Mouse (Mus musculus) megakaryocyte-erythroid progenitor cell, adult 5-6 weeks (primary cell): Measurements from ENCODE around the gene Sh3glb1. TPM values are rescaled to one million over a fixed set of nuclear protein-coding genes. Genes with fewer than 3 reads are reported as not detected.
A peak's percentile ranks its signal among the peaks of the same experiment; 100 is the strongest.

Source experiments
- ATAC-seq: replicated peaks from 2 replicates; pipeline ENCODE4 v1.8.0; 2016; ENCODE audit warnings: mild to moderate bottlenecking, inconsistent platforms; ENCODE audit not compliant: severe bottlenecking, poor library complexity, low FRiP score, low TSS enrichment
- total RNA-seq, 2 experiments: library from RNA; stranded (forward) in 1 of 2; stranded (reverse) in 1 of 2; fragments of 200-1000, 215-1000 nt in 1 of 2; fragments of >200 nt in 1 of 2; fragmentation: Nextera tagmentation in 1 of 2; gene quantifications; 2 replicates each; pipeline ENCODE4 v1.2.3; 2014 to 2017

Gene Sh3glb1
- total RNA-seq, 2 experiments from 2014 or later = 48.6 to 113 TPM

DNA sequence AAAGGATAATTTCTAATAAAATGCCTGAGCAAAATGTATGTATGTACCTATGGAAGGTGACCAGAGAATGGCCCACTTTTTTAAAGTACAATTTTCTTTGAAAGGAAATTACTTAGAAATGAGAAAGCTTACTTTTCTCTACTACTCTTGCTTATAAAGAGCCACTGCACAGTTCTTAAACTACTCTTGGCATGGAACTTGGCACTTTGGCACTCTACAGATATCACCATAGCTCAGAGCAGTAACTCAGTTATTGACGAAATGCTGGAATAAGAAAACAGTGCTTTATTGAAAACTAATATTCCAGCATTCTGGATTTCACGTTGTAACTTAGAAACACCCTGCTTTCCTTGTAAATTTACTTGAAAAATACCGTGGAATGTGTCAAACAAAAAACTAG, 3.0 kb downstream of the Sh3glb1 start:
- no peak for ATAC-seq

DNA sequence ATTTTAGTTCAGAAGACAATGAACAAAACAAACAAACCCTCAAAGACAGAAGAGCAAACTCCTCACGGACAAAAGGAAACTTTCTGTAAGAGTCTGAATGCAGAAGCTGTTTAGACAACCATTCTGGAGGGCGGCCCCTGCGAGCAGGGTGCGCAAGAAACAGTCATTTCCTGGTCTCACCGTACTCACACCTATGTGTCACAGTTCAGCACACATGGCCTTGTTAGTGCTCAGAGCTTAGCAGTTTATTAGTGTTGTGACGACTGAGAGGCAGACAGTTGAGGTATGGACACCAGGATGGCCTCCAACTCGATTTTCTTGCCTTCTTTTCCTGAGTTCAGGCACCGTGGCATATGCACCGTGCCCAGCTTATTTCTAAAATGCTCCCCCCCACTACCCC, 4.2 kb downstream of the Sh3glb1 start:
- no peak for ATAC-seq

DNA sequence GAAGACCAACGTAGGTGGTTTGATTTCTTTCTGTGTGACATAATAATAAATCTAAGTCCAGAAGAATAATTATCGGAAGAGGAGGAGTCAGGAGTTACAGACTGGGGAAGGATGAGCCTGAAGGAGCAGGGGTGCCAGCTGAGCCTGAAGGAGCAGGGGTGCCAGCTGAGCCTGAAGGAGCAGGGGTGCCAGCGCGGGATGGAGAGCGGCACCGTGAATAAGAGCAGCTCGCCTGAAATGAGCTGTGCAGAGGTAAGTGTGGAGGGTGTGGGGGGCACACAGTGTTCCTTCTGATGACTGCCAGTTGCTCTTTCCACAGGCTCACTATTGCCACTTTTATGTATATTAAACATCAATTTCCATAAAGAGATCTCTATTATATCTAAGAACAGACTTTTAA, 5.1 kb downstream of the Sh3glb1 start:
- no peak for ATAC-seq

GRCm38 (mm10) chr3:144714606-144715005, 5.5 kb downstream of the Sh3glb1 start:
- no peak for ATAC-seq

DNA sequence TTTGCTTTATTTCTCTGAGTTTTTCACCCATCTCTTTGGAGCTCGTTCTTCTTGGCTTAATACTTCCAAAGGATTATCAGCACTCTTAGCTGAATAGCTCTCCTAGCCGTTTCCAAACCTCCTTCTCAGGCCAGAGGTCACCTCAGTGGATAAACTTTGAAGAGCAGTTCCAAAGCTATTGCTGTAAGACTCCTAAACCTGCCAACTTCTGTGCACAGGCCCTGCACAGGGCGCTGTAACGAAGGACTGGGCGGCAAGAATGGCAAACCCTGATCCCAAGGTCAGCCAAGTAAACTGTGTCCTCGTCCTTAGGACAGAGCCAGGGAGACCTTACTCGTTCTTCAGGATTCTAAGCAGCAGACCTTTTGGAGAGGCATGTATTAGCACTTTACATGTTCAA, 6.0 kb downstream of the Sh3glb1 start:
- ATAC-seq = no peak

DNA sequence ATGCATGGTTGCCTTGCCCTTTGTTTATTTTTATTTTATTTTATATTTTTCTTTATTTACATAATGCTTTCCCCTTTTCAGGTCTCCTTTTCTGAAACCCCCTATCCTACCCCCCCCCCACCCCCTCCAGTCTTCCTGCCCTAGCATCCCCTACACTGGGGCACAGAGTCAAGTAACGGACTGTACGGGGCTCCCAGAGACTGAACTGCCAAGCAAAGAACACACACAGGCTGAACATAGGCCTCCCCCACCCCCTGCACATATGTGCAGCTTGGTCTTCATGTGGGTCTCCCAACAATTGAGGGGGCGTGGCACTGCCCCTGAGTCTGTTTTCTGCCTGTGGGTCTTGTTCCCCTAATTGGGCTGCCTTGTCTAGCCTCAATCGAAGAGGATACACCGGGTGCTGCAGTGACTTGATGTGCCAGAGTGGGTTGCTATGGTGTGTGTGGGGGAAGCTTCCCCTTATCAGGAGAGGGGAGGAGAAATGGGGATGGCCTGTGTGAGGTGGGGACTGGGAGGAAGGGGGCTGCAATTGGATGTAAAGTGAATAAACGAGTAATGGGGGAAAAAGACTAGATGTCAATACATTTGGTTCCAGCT, 8.4 kb downstream of the Sh3glb1 start:
- ATAC-seq = no peak

DNA sequence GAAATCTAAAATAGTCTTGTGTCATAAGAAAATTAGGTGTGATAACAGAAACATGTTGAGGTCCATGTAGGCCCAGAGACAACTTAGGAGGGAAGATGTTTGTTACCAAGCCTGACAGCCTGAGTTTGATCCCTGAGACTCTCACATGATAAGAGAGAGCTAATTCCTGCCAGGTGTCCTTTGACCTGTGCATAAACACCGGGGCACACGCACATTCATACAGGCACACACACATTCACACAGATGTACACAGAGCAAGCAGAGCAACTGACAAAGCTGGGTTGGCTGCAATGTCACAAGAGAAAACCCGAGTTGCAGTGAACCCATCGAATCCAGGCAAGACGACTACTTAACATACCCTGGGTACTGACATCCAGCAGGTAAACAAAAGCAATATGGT, 11.5 kb downstream of the Sh3glb1 start:
- ATAC-seq = no peak

GRCm38 (mm10) chr3:144703959-144704358, 16.2 kb downstream of the Sh3glb1 start:
- ATAC-seq = peak; percentile 87

DNA sequence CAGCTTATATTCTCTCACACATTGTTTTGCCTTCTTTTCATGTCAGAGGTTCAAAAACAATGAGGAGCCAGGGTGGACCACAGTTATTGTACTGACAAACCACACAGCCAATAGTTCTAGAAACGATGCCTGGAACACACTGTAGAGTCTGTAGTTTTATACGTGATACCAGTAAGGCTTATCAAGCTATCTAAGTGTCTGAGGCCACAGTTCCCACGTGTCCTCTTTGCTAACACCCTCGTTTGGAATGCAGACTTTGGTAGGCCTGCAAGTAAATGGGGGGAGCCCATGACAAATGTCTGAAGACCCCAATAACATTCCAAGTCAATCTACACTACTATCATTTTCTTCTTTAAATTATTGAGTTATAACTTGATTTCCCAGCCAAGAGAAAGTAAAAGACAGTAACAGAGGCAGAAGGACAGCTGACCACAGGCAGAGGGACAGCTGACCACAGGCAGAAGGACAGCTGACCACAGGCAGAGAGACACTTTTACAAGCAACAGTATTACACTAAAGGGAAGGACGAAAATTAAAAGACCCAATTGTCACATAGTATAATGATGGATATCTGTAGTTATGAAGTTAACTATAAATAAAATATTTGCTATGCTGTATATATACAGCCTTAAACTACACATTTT, 21.2 kb downstream of the Sh3glb1 start:
- ATAC-seq = 0 out of 2 replicates have a peak, but pooled peaks have one; percentile 27

DNA sequence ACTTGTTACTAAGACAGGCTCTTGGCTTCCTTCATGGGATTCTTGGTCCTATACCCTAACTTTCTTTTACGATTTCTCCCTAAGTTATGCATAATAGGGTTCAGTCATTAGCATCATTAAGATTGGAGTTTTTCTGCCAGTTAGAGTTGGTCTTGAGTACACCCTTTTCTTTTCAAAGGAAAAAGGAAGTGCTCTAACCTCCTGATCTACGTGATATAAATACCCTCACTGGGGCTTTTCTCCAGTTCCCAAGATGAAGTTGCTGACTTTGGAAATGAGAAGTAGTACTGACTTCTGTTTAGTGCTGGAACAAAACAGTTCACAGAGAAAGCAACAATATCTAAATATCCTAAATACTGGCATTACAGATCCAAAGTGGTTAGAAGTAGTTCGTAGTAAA, 22.2 kb downstream of the Sh3glb1 start:
- ATAC-seq = no peak

DNA sequence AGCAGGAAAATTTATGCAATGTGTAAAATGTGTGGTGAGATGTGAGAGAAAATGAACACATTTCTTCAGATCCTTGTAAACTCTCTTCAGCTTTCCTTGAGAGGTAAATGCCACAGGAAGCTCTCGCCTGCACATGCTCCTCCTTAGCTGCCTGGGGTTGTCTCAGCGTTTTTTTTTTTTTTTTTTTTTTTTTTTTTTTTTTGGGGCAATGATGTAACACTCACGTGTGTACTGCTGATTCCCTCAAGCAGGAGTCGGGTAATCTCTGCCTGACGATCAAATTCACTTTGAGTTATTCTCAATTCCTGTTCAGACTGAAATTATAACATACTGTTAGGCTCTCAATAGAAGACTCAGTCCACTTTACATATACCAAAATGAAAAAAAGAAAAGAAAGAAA, 23.0 kb downstream of the Sh3glb1 start:
- 0 out of 2 replicates have a peak, but pooled peaks have one; percentile 12 for ATAC-seq

DNA sequence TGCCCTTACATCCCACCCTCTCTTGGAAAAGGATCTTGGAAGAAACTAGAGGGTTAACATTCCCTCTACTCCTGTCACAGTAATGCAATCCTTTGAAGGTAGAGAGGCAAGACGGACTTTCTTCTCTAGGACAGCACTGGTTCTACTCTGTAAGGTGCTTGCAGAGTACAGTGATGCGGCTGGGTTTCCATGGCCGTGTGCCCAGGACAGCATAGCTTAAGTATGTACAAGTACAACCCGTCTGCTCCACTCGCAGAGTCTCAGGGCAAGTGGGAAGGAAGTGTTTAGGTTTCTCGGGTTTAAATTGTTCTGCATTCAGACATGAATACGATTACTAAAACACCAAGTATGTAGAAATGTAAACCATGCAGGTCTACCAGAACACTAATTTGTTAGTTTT, 25.2 kb downstream of the Sh3glb1 start:
- no peak for ATAC-seq

DNA sequence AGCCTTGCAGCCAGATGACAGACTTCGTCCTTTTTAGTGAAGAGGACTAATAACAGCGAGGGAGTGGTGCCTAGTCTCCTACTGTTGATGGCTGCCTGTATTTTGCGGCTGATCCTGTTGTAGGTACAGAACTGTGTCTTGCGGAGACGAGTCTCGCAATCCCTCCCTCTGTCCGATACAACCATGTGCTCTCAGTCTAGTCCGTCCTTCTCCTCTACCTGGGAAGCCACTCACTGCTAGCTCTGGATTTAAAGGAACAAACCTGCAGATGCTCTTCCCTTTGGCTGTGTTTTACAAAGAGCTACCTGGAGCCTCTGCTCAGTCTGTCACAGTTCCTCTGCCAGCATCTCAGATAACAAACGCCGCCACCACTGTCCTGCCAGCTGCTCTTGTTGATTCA, 26.1 kb downstream of the Sh3glb1 start:
- peak; percentile 65 for ATAC-seq

DNA sequence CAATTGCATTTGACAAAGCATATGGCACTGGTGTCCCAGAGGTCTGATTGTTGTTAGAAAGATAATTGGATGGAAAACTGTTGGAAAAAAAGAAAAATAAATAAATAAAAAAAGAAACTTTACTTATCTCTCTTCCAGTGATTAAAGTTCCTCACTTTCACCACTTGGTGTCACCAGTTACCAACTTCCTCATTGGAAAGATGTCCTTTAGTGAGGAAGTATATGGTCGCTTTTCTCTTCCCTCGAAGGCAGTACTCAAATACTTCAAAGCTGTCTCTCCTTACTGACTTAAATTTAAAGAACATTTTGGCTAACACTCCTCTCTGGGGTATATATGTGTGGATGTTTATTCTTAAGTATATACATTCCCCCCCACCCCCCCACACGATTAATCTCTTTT, 28.1 kb downstream of the Sh3glb1 start:
- ATAC-seq = no peak

GRCm38 (mm10) chr3:144689236-144689635, 30.9 kb downstream of the Sh3glb1 start:
- ATAC-seq = peak; percentile 95

GRCm38 (mm10) chr3:144688284-144688683, 31.9 kb downstream of the Sh3glb1 start:
- no peak for ATAC-seq

DNA sequence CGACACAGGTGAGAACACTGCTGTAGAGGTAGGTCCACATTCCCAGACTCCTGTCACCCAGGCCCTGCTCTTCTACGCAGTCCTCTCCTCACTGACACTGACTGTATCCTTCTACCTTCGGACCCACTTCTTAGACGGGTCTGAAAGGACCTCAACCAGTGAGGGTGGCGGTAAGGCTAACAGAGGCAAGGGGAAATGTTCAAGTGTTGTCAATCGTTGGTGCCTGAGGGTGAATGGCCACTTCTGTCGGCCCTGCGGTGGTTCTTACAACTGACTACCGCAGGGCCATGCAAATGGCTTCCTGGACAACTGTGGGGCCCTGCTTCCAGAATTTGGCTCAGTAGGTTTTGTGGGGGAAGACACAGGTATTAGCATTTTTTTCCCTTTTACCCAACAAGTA, 32.5 kb downstream of the Sh3glb1 start:
- ATAC-seq = no peak

GRCm38 (mm10) chr3:144686146-144686545, 34.0 kb downstream of the Sh3glb1 start:
- no peak for ATAC-seq

- peak; percentile 84 for ATAC-seq
These were observed 36.9 kb downstream of the Sh3glb1 start for GRCm38 (mm10) chr3:144683136-144683814.

DNA sequence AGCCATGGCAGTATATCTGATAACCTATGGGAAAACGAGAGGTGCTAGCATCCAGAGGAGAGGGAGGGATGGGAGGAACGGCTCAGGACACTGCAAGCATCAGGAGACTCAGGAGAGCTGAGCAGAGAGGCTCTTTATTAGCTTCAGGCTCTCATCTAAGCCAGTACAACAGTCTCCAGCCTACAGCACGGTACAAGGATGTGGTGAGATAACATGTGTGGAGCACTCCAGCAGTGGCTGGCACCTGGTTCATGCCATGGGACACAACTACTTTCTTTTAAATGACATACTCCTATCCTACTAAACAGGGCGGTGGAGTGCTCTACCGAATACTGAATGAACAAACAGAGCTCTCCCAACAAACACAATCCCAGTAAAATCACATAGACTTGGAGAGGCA, 38.6 kb downstream of the Sh3glb1 start:
- ATAC-seq = peak; percentile 58

- no peak for ATAC-seq
These were observed 40.4 kb downstream of the Sh3glb1 start for GRCm38 (mm10) chr3:144679701-144680159.
